ENCODE assay signal across 24 mouse cellular contexts in the genomic region with DNA sequence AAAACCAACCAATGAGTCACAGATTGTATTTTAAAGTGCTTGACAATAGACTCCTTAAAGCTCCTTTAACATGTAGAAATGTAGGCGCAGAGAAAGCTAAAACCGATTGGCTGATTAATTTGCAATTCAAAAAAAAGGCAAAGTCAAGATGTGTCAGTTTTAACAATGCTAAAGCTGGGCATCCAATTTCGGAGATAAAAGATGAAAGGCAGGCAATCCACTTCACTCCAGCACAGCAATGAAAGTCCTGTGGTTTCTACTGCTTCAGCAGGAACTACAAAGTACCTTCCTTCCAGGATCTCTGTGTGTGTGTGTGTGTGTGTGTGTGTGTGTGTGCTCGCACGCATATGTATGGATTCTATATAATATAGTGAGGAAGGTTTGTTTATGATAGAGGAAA. TPM values are rescaled to one million over a fixed set of nuclear protein-coding genes. Genes with fewer than 3 reads are reported as not detected.
DNase-seq lines count a peak whose midpoint lies in the region; ATAC-seq and TF ChIP-seq lines count a peak whose summit lies in the region.
"Had no signal": no experiment of that assay in that cellular context is flagged by ENCODE, and none has a peak within 500 bp of the region (broad histone marks: within the 10 kb centered on the region; RNA-seq: fewer than 3 reads in every experiment).

No protein-coding gene starts in this region.

- DNase-seq in ES-CJ7 (ENCODE audit: low read depth, low spot score) = peak; percentile 77
- peak; percentile 85 for DNase-seq in ZHBTc4 (ENCODE audit: low read depth, low spot score)
- peak; percentile 85 for DNase-seq in midbrain, embryonic 11.5 days (ENCODE audit: low spot score, missing footprints)
- no peak for DNase-seq in lung, postnatal 0 days (ENCODE audit: low spot score)
- DNase-seq in liver, embryonic 11.5 days (ENCODE audit: low spot score) = no peak
- DNase-seq in cerebellum, adult 9-11 months = no peak
- no peak for DNase-seq in right cerebral cortex, postnatal 14 days
- DNase-seq: adrenal gland, adult 2 months; adrenal gland, postnatal 36 days; cerebellum, adult 11-12 months; cerebellum, adult 9-10 months; cerebellum, postnatal 36 days; gastrocnemius, postnatal 10 days; heart, postnatal 10 days; heart, postnatal 4 days had no signal

- 10% methylated on average over 5 of the region's 5 CpGs for WGBS in midbrain, embryonic 11.5 days
- WGBS in midbrain, embryonic 15.5 days = 10% methylated on average over 5 of the region's 5 CpGs
- 43% methylated on average over 5 of the region's 5 CpGs for WGBS in lung, postnatal 0 days
- 38% methylated on average over 5 of the region's 5 CpGs for WGBS in liver, embryonic 11.5 days

- no peak for TF ChIP-seq CTCF in lung, postnatal 0 days (IDR thresholded peaks at IDR 0.05)

- H3K9ac ChIP-seq in midbrain, embryonic 11.5 days (ENCODE audit: low read length) = no peak overlapping the region
- no peak overlapping the region for H3K9ac ChIP-seq in midbrain, embryonic 15.5 days
- H3K9ac ChIP-seq in lung, postnatal 0 days (replicated peaks; ENCODE audit: low read depth) = no peak overlapping the region
- H3K9ac ChIP-seq in liver, embryonic 11.5 days (ENCODE audit: low read depth, low read length) = no peak overlapping the region
- H3K9ac ChIP-seq: embryonic facial prominence, embryonic 13.5 days; forebrain, embryonic 12.5 days; hindbrain, embryonic 12.5 days had no signal

- H3K36me3 ChIP-seq in midbrain, embryonic 11.5 days (ENCODE audit: control insufficient read depth, insufficient read depth, low read length) = no peaks in the 10 kb centered on the region
- no peaks in the 10 kb centered on the region for H3K36me3 ChIP-seq in midbrain, embryonic 15.5 days (replicated peaks)
- no peaks in the 10 kb centered on the region for H3K36me3 ChIP-seq in lung, postnatal 0 days (ENCODE audit: insufficient read depth, low read length)
- no peaks in the 10 kb centered on the region for H3K36me3 ChIP-seq in liver, embryonic 11.5 days (ENCODE audit: control insufficient read depth, insufficient read depth, low read length)
- H3K36me3 ChIP-seq: embryonic facial prominence, embryonic 13.5 days; forebrain, embryonic 12.5 days; G1E; heart, embryonic 10.5 days; hindbrain, embryonic 12.5 days had no signal

- TF ChIP-seq EP300 in lung, postnatal 0 days (IDR thresholded peaks at IDR 0.05) = no peak

- peak overlapping the region; percentile 20; the same call in 1 of the 2 replicates for H3K4me2 ChIP-seq in midbrain, embryonic 11.5 days
- H3K4me2 ChIP-seq in midbrain, embryonic 15.5 days = peak overlapping the region; percentile 18; the same call in 1 of the 2 replicates
- no peak overlapping the region for H3K4me2 ChIP-seq in lung, postnatal 0 days (replicated peaks; ENCODE audit: low read depth, low read length)
- no peak overlapping the region for H3K4me2 ChIP-seq in liver, embryonic 11.5 days
- H3K4me2 ChIP-seq: embryonic facial prominence, embryonic 13.5 days; forebrain, embryonic 12.5 days; hindbrain, embryonic 12.5 days had no signal

- peaks cover 6% of the 10 kb centered on the region; the same call in 1 of the 2 replicates for H3K27me3 ChIP-seq in midbrain, embryonic 11.5 days (ENCODE audit: control insufficient read depth, insufficient read depth, low read length)
- H3K27me3 ChIP-seq in midbrain, embryonic 15.5 days (replicated peaks) = no peaks in the 10 kb centered on the region
- no peaks in the 10 kb centered on the region for H3K27me3 ChIP-seq in lung, postnatal 0 days (replicated peaks; ENCODE audit: insufficient read depth, low read length)
- no peaks in the 10 kb centered on the region for H3K27me3 ChIP-seq in liver, embryonic 11.5 days (replicated peaks; ENCODE audit: control insufficient read depth, insufficient read depth, low read length)
- H3K27me3 ChIP-seq: embryonic facial prominence, embryonic 13.5 days; forebrain, embryonic 12.5 days; hindbrain, embryonic 12.5 days had no signal

- no peak overlapping the region for H3K27ac ChIP-seq in midbrain, embryonic 11.5 days (ENCODE audit: low read depth, low read length)
- no peak overlapping the region for H3K27ac ChIP-seq in midbrain, embryonic 15.5 days
- no peak overlapping the region for H3K27ac ChIP-seq in lung, postnatal 0 days (ENCODE audit: low read length)
- H3K27ac ChIP-seq in liver, embryonic 11.5 days (ENCODE audit: low read depth, low read length) = no peak overlapping the region
- H3K27ac ChIP-seq: embryonic facial prominence, embryonic 13.5 days; forebrain, embryonic 12.5 days; heart, embryonic 10.5 days; hindbrain, embryonic 12.5 days had no signal

- peaks cover 10% of the 10 kb centered on the region; the same call in 1 of the 2 replicates for H3K4me1 ChIP-seq in midbrain, embryonic 11.5 days (ENCODE audit: control insufficient read depth, insufficient read depth, low read length)
- H3K4me1 ChIP-seq in midbrain, embryonic 15.5 days = peaks cover 5% of the 10 kb centered on the region; the same call in 1 of the 2 replicates
- no peaks in the 10 kb centered on the region for H3K4me1 ChIP-seq in lung, postnatal 0 days (ENCODE audit: insufficient read depth, low read depth, low read length)
- H3K4me1 ChIP-seq in liver, embryonic 11.5 days (replicated peaks; ENCODE audit: control insufficient read depth, insufficient read depth, low read length) = no peaks in the 10 kb centered on the region
- H3K4me1 ChIP-seq: embryonic facial prominence, embryonic 13.5 days; hindbrain, embryonic 12.5 days had no signal

- ATAC-seq in midbrain, embryonic 11.5 days (ENCODE audit: low FRiP score) = no peak
- ATAC-seq in midbrain, embryonic 15.5 days (replicated peaks) = peak; percentile 56; the same call in 1 of the 2 replicates
- no peak for ATAC-seq in lung, postnatal 0 days
- ATAC-seq in liver, embryonic 11.5 days (replicated peaks; ENCODE audit: low FRiP score) = no peak
- ATAC-seq: forebrain, embryonic 16.5 days; hindbrain, embryonic 16.5 days had no signal

- H3K4me3 ChIP-seq in midbrain, embryonic 11.5 days (ENCODE audit: low read depth, low read length) = peak overlapping the region; percentile 5; the same call in 1 of the 2 replicates
- H3K4me3 ChIP-seq in midbrain, embryonic 15.5 days = no peak overlapping the region
- H3K4me3 ChIP-seq in lung, postnatal 0 days (ENCODE audit: low read depth, low read length) = no peak overlapping the region
- no peak overlapping the region for H3K4me3 ChIP-seq in liver, embryonic 11.5 days (ENCODE audit: low read depth, low read length)
- H3K4me3 ChIP-seq: embryonic facial prominence, embryonic 13.5 days; forebrain, embryonic 12.5 days; heart, embryonic 10.5 days; hindbrain, embryonic 12.5 days had no signal

- H3K9me3 ChIP-seq in midbrain, embryonic 11.5 days (ENCODE audit: control insufficient read depth, low read length) = no peaks in the 10 kb centered on the region
- H3K9me3 ChIP-seq in midbrain, embryonic 15.5 days = no peaks in the 10 kb centered on the region
- no peaks in the 10 kb centered on the region for H3K9me3 ChIP-seq in lung, postnatal 0 days (ENCODE audit: low read length)
- no peaks in the 10 kb centered on the region for H3K9me3 ChIP-seq in liver, embryonic 11.5 days (ENCODE audit: control insufficient read depth, low read length)
- H3K9me3 ChIP-seq: embryonic facial prominence, embryonic 13.5 days; forebrain, embryonic 12.5 days; G1E; heart, embryonic 10.5 days; hindbrain, embryonic 12.5 days had no signal

RNA-seq across cellular contexts. Expression of a gene that starts 44.0 kb away (rescaled TPM):
- 4.2 and 5.2 TPM in 2 replicates for polyA plus RNA-seq in midbrain, embryonic 11.5 days (2014; fragmentation: Nextera tagmentation; extraction: Ambion mirVana)
- polyA plus RNA-seq in midbrain, embryonic 15.5 days (2015; fragmentation: Nextera tagmentation; extraction: Ambion mirVana) = 2.0 and 2.5 TPM in 2 replicates
- not detected in 2 replicates for polyA plus RNA-seq in lung, postnatal 0 days (2015; fragmentation: Nextera tagmentation; extraction: Ambion mirVana)
- polyA plus RNA-seq in liver, embryonic 11.5 days (2014; fragmentation: Nextera tagmentation; extraction: Ambion mirVana) = 9.9 and 10.2 TPM in 2 replicates
- polyA plus RNA-seq: adrenal gland, adult 2 months; C2C12; G1E had no signal

Comparison
In these comparisons a context has a peak if more than half of its experiments do, and no peak if none do; other contexts are left out.
1. DNase-seq: peak in ES-CJ7 (single experiment), ZHBTc4 (single experiment) and midbrain, embryonic 11.5 days (single experiment); none in lung, postnatal 0 days (single experiment), liver, embryonic 11.5 days (single experiment), cerebellum, adult 9-11 months (single experiment) and right cerebral cortex, postnatal 14 days (single experiment).
2. H3K4me2 ChIP-seq: peak in midbrain, embryonic 11.5 days (single experiment) and midbrain, embryonic 15.5 days (single experiment); none in lung, postnatal 0 days (single experiment) and liver, embryonic 11.5 days (single experiment).